Mouse (Mus musculus): Measurements from ENCODE around the gene Mdh1b.

Gene Mdh1b

GRCm38 (mm10) chr1:63730240-63730771 is at the start of gene Mdh1b, which contains the start of gene Fastkd2:
Mdh1b (minus strand) TSS chr1:63730318.
Fastkd2 (plus strand) TSS chr1:63730614.
- DNase-seq (ENCODE audit: low spot score), result peak; percentile 92

GRCm38 (mm10) chr1:63776902-63777630 is 46.9 kb upstream of the Mdh1b start:
- DNase-seq (ENCODE audit: low spot score), result no peak

- no peak for DNase-seq (ENCODE audit: low spot score)
Observed at GRCm38 (mm10) chr1:63776396-63776795, 46.3 kb upstream of the Mdh1b start.

GRCm38 (mm10) chr1:63770309-63770708 is 40.2 kb upstream of the Mdh1b start:
- DNase-seq (ENCODE audit: low spot score), result no peak

GRCm38 (mm10) chr1:63769167-63769566 is 39.0 kb upstream of the Mdh1b start, which contains the start of gene 4933402D24Rik:
4933402D24Rik (minus strand) TSS chr1:63769267.
- DNase-seq (ENCODE audit: low spot score), result no peak

GRCm38 (mm10) chr1:63768112-63768511 is 38.0 kb upstream of the Mdh1b start:
- DNase-seq (ENCODE audit: low spot score), result no peak

- DNase-seq (ENCODE audit: low spot score), result no peak
Observed at GRCm38 (mm10) chr1:63764395-63764794, 34.3 kb upstream of the Mdh1b start.

GRCm38 (mm10) chr1:63763881-63764386 is 33.8 kb upstream of the Mdh1b start:
- no peak for DNase-seq (ENCODE audit: low spot score)

GRCm38 (mm10) chr1:63763212-63763694 is 33.1 kb upstream of the Mdh1b start:
- peak; percentile 10 for DNase-seq (ENCODE audit: low spot score)

GRCm38 (mm10) chr1:63756005-63756404 is 25.9 kb upstream of the Mdh1b start:
- DNase-seq (ENCODE audit: low spot score), result no peak

- DNase-seq (ENCODE audit: low spot score), result no peak
Observed at GRCm38 (mm10) chr1:63729796-63730195, 322 bp downstream of the Mdh1b start.

- DNase-seq (ENCODE audit: low spot score), result no peak
Observed at GRCm38 (mm10) chr1:63720161-63720560, 10.0 kb downstream of the Mdh1b start.

- no peak for DNase-seq (ENCODE audit: low spot score)
Observed at GRCm38 (mm10) chr1:63708876-63709275, 21.2 kb downstream of the Mdh1b start.

- peak; percentile 21 for DNase-seq (ENCODE audit: low spot score)
Observed at GRCm38 (mm10) chr1:63705733-63706132, 24.4 kb downstream of the Mdh1b start.

GRCm38 (mm10) chr1:63696861-63697260 is 33.3 kb downstream of the Mdh1b start:
- DNase-seq (ENCODE audit: low spot score), result no peak

- no peak for DNase-seq (ENCODE audit: low spot score)
Observed at GRCm38 (mm10) chr1:63686827-63687226, 43.3 kb downstream of the Mdh1b start, which contains the start of gene Dytn. Dytn (minus strand) TSS chr1:63686927.

GRCm38 (mm10) chr1:63675975-63676374 is 54.1 kb downstream of the Mdh1b start:
- DNase-seq (ENCODE audit: low spot score), result no peak

- no peak for DNase-seq (ENCODE audit: low spot score)
Observed at GRCm38 (mm10) chr1:63668852-63669160, 61.3 kb downstream of the Mdh1b start.

GRCm38 (mm10) chr1:63667949-63668851 is 61.9 kb downstream of the Mdh1b start:
- no peak for DNase-seq (ENCODE audit: low spot score)

- DNase-seq (ENCODE audit: low spot score), result no peak
Observed at GRCm38 (mm10) chr1:63667201-63667948, 62.7 kb downstream of the Mdh1b start.

- peak; percentile 47 for DNase-seq (ENCODE audit: low spot score)
Observed at GRCm38 (mm10) chr1:63666089-63666488, 64.0 kb downstream of the Mdh1b start.

GRCm38 (mm10) chr1:63659591-63659990 is 70.5 kb downstream of the Mdh1b start:
- peak; percentile 58 for DNase-seq (ENCODE audit: low spot score)
